Mouse (Mus musculus) MEL (cell line): ENCODE measurements at regions not wholly inside any gene's neighbourhood (a gene's known extent, or its start where the extent isn't known, plus 50 kb on each side); places are given as distances from the start of the nearest gene placed in this dataset.

Experiments
- DNase-seq: peaks from one replicate; pipeline ENCODE4 v3.0.0; 2011; ENCODE audit warnings: low read depth, low spot score
- H3K27ac ChIP-seq: 2 replicates; pipeline ENCODE4 v1.5.1; 2012; ENCODE audit warnings: low read depth, mild to moderate bottlenecking, control low read depth, low read length, moderate library complexity; ENCODE audit not compliant: control insufficient read depth
- H3K27me3 ChIP-seq, 2 experiments: fragments of 150-350 bp in 1 of 2; sonication (generic) in 1 of 2; 2 replicates each; pipeline ENCODE4 v1.6.1; 2012; ENCODE audit warnings: low read length in 2 of 2, mild to moderate bottlenecking in 2 of 2, improper control_type of control experiment in 1 of 2, moderate library complexity in 1 of 2; ENCODE audit not compliant: insufficient read depth in 2 of 2, control insufficient read depth in 1 of 2
- H3K36me3 ChIP-seq, 2 experiments: 2 replicates each; pipeline ENCODE4 v1.6.1; 2012 to 2014; ENCODE audit warnings: low read length in 2 of 2, improper control_type of control experiment in 1 of 2, inconsistent platforms in 1 of 2, mild to moderate bottlenecking in 1 of 2; ENCODE audit not compliant: insufficient read depth in 2 of 2, control insufficient read depth in 1 of 2
- H3K4me1 ChIP-seq, 2 experiments: fragments of 150-350 bp in 1 of 2; sonication (generic) in 1 of 2; 2 replicates each; pipeline ENCODE4 v1.6.1; 2012; ENCODE audit warnings: low read length in 2 of 2, improper control_type of control experiment in 1 of 2, mild to moderate bottlenecking in 1 of 2; ENCODE audit not compliant: insufficient read depth in 2 of 2, control insufficient read depth in 1 of 2
- H3K4me3 ChIP-seq, 2 experiments: fragments of 150-350 bp in 1 of 2; sonication (generic) in 1 of 2; 2 replicates each; pipeline ENCODE4 v1.5.1; 2012; ENCODE audit warnings: low read depth in 2 of 2, low read length in 2 of 2, mild to moderate bottlenecking in 2 of 2, moderate library complexity in 2 of 2, control low read depth in 1 of 2, improper control_type of control experiment in 1 of 2; ENCODE audit not compliant: control insufficient read depth in 1 of 2, insufficient read depth in 1 of 2
- H3K79me2 ChIP-seq: 2 replicates; pipeline ENCODE4 v1.6.1; 2012; ENCODE audit warnings: mild to moderate bottlenecking, low read length, moderate library complexity; ENCODE audit not compliant: control insufficient read depth, poor library complexity, insufficient read depth
- H3K9ac ChIP-seq: 2 replicates; pipeline ENCODE4 v1.6.1; 2012; ENCODE audit warnings: low read depth, mild to moderate bottlenecking, control low read depth, low read length, moderate library complexity; ENCODE audit not compliant: control insufficient read depth, poor library complexity, severe bottlenecking
- H3K9me3 ChIP-seq: fragments of 150-350 bp; sonication (generic); replicated peaks from 2 replicates; pipeline ENCODE4 v1.6.1; 2012; ENCODE audit warnings: mild to moderate bottlenecking, low read length, improper control_type of control experiment, moderate library complexity; ENCODE audit not compliant: insufficient read depth
- GABPA ChIP-seq: IDR thresholded peaks from 2 replicates; pipeline ENCODE4 v1.6.1; 2012; ENCODE audit warnings: low read depth, mild to moderate bottlenecking, inconsistent platforms, low read length, improper control_type of control experiment, moderate library complexity
- HCFC1 ChIP-seq: IDR thresholded peaks from 2 replicates; pipeline ENCODE4 v1.6.1; 2012; ENCODE audit warnings: low read depth, mild to moderate bottlenecking, inconsistent platforms, low read length, improper control_type of control experiment, moderate library complexity

- H3K4me3 ChIP-seq = no peak overlapping the region
Measured at GRCm38 (mm10) chr1:108597129-108597528, 1007.3 kb downstream of the Serpinb8 start.

More at GRCm38 (mm10) chr1:108597129-108597528, 1007.3 kb downstream of the Serpinb8 start:
- Histone ChIP-seq H3K9me3 (no peaks in the 10 kb centered on the region), H3K4me1 (no peaks in the 10 kb centered on the region), H3K27me3 (no peaks in the 10 kb centered on the region), H3K27ac (no peak overlapping the region), H3K36me3 (no peaks in the 10 kb centered on the region), H3K9ac (no peak overlapping the region), H3K79me2 (no peaks in the 10 kb centered on the region)
- TF ChIP-seq HCFC1 (no peak), GABPA (no peak)
- no peak for DNase-seq
